Mouse (Mus musculus) right cerebral cortex, postnatal 36 days (tissue): Measurements from ENCODE around the gene Lrp5.
A peak's percentile ranks its signal among the peaks of the same experiment; 100 is the strongest.
"Not testable (repeated sequence)": the region's sequence is repeated elsewhere in the genome, so short reads cannot be mapped to it uniquely, and the experiment has no call there.

Experiments used
- DNase-seq, 2 experiments: peaks; one replicate each; pipeline ENCODE4 v3.0.0; 2022; ENCODE audit warnings: low spot score in 2 of 2, mixed read lengths in 1 of 2

The Lrp5 gene

GRCm38 (mm10) chr19:3612534-3613273, 73.7 kb downstream of the Lrp5 start:
- no peak for DNase-seq

- no peak for DNase-seq
Observed at GRCm38 (mm10) chr19:3611730-3612129, 74.6 kb downstream of the Lrp5 start.

- no peak for DNase-seq
Observed at GRCm38 (mm10) chr19:3610886-3611285, 75.5 kb downstream of the Lrp5 start.

GRCm38 (mm10) chr19:3609826-3610225, 76.5 kb downstream of the Lrp5 start:
- DNase-seq, result no peak

GRCm38 (mm10) chr19:3594316-3594715, 92.0 kb downstream of the Lrp5 start:
- DNase-seq, result no peak

GRCm38 (mm10) chr19:3593379-3594055, 92.8 kb downstream of the Lrp5 start:
- DNase-seq, result no peak

GRCm38 (mm10) chr19:3589968-3590367, 96.4 kb downstream of the Lrp5 start:
- no peak for DNase-seq

GRCm38 (mm10) chr19:3589547-3589946, 96.8 kb downstream of the Lrp5 start:
- DNase-seq, result no peak

GRCm38 (mm10) chr19:3587729-3588128, 98.6 kb downstream of the Lrp5 start:
- not testable (repeated sequence) for DNase-seq

GRCm38 (mm10) chr19:3586540-3586939, 99.8 kb downstream of the Lrp5 start:
- no peak for DNase-seq

- DNase-seq, result no peak
Observed at GRCm38 (mm10) chr19:3586026-3586425, 100.3 kb downstream of the Lrp5 start.

GRCm38 (mm10) chr19:3581326-3581725, 105.0 kb downstream of the Lrp5 start:
- peak; percentile 51 to 54 for DNase-seq

GRCm38 (mm10) chr19:3577911-3578290, 108.5 kb downstream of the Lrp5 start:
- DNase-seq, result no peak

GRCm38 (mm10) chr19:3577265-3577910, 109.0 kb downstream of the Lrp5 start:
- DNase-seq, result no peak

GRCm38 (mm10) chr19:3576451-3577264, 109.7 kb downstream of the Lrp5 start:
- no peak for DNase-seq

- DNase-seq, result peak; percentile 97 to 98
Observed at GRCm38 (mm10) chr19:3575632-3576384, 110.6 kb downstream of the Lrp5 start, which contains the start of gene Ppp6r3. TSS of gene Ppp6r3 (minus strand) at chr19:3575749.

- DNase-seq, result no peak
Observed at GRCm38 (mm10) chr19:3575276-3575631, 111.1 kb downstream of the Lrp5 start.

- DNase-seq, result no peak
Observed at GRCm38 (mm10) chr19:3574593-3575094, 111.7 kb downstream of the Lrp5 start.

GRCm38 (mm10) chr19:3564309-3564708, 122.1 kb downstream of the Lrp5 start:
- DNase-seq, result no peak

- no peak for DNase-seq
Observed at GRCm38 (mm10) chr19:3562752-3563151, 123.6 kb downstream of the Lrp5 start.

- DNase-seq, result no peak
Observed at GRCm38 (mm10) chr19:3562298-3562697, 124.1 kb downstream of the Lrp5 start.
